Mouse (Mus musculus): ENCODE data around the gene Chpf2.

DNA sequence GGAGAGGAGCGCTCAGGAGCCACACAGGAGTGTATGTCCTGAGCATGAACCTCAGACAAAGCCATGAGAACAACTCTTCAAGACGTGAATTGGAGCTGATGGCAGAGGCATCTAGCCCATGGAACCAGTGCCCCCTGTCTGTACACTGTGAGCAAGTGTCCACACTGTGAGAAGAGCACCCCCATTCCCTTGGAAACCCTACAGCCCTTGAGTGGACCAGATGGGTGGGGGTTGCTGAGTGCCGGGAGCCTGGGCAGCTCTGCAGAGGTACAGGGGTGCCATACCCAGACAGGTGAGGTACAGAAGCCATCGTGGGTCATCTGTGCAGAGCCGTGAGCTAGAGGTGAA lies 25.7 kb downstream of the Chpf2 start:
- TF ChIP-seq POLR2A (IDR thresholded peaks at IDR 0.05; ENCODE audit: extremely low read depth, insufficient read depth, low read length) (no peak), CTCF (IDR thresholded peaks at IDR 0.05; ENCODE audit: low read depth, low read length) (no peak)

Measured in liver, adult 2 months (tissue).